Mouse (Mus musculus): Measurements from ENCODE around the gene Serpinb3b.
"Not testable (repeated sequence)": the region's sequence is repeated elsewhere in the genome, so short reads cannot be mapped to it uniquely, and the experiment has no call there.

GRCm38 (mm10) chr1:107217276-107217675, 60.9 kb downstream of the Serpinb3b start:
- TF ChIP-seq CTCF (conservative IDR thresholded peaks at IDR 0.05; ENCODE audit: insufficient read depth, insufficient read length, low read depth, low read length); POLR2A (IDR thresholded peaks at IDR 0.05; ENCODE audit: low read depth, low read length): not testable (repeated sequence)
